Mouse (Mus musculus) kidney, embryonic 15.5 days (tissue): ENCODE measurements at regions not wholly inside any gene's neighbourhood (a gene's known extent, or its start where the extent isn't known, plus 50 kb on each side); places are given as distances from the start of the nearest gene placed in this dataset.
"Not testable (repeated sequence)": the region's sequence is repeated elsewhere in the genome, so short reads cannot be mapped to it uniquely, and the experiment has no call there.

Source experiments
- ATAC-seq: fragments of 200-750 bp; cut with Nextera tagmentation; replicated peaks from 2 replicates; pipeline ENCODE4 v1.8.0; 2017; ENCODE audit warnings: moderate TSS enrichment; ENCODE audit not compliant: low FRiP score
- H3K27ac ChIP-seq: fragments of 300-500 bp; sonication (generic); 2 replicates; pipeline ENCODE4 v1.5.1; 2015; ENCODE audit warnings: mild to moderate bottlenecking, inconsistent platforms
- H3K27me3 ChIP-seq: fragments of 300-500 bp; sonication (generic); 2 replicates; pipeline ENCODE4 v1.6.1; 2015; ENCODE audit warnings: inconsistent platforms
- H3K36me3 ChIP-seq: fragments of 300-500 bp; sonication (generic); 2 replicates; pipeline ENCODE4 v1.6.1; 2015; ENCODE audit warnings: inconsistent platforms
- H3K4me1 ChIP-seq: fragments of 300-500 bp; sonication (generic); 2 replicates; pipeline ENCODE4 v1.6.1; 2015; ENCODE audit warnings: inconsistent platforms
- H3K4me2 ChIP-seq: fragments of 300-500 bp; sonication (generic); 2 replicates; pipeline ENCODE4 v1.6.1; 2015; ENCODE audit warnings: moderate library complexity, mild to moderate bottlenecking, inconsistent platforms
- H3K4me3 ChIP-seq: fragments of 300-500 bp; sonication (generic); replicated peaks from 2 replicates; pipeline ENCODE4 v1.5.1; 2015; ENCODE audit warnings: mild to moderate bottlenecking, inconsistent platforms
- H3K9ac ChIP-seq: fragments of 300-500 bp; sonication (generic); 2 replicates; pipeline ENCODE4 v1.6.1; 2015; ENCODE audit warnings: mild to moderate bottlenecking, inconsistent platforms
- H3K9me3 ChIP-seq: fragments of 300-500 bp; sonication (generic); replicated peaks from 2 replicates; pipeline ENCODE4 v1.6.1; 2016; ENCODE audit warnings: inconsistent platforms
- WGBS: fragments of 180-500 bp; shearing (Covaris S2); methylation state at CpG from one replicate; pipeline ENCODE4 v1.1.7; 2015; ENCODE audit warnings: mixed read lengths; 5-methylcytosine and 5-hydroxymethylcytosine counted together

DNA sequence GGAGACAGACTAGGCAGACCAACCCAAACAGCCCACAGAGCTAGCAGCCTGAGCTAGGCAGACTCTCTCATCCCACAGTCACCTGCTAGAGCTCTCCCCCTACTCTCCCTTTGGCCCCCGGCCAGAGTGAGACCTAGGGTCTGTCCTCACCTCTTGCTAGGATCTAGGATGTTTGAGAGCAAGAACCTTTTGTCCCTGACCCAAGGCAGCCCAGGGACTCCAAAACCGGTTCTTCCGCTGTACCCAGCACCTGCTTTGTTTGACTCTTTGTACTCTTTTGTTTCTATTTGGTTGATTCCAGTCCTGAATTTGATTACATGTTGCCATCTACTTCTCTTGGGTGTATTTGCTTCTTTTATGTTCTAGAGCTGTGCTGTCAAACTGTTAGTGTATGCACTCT, 75.3 kb downstream of the H60c start:
- H3K27me3 ChIP-seq = no peaks in the 10 kb centered on the region
- H3K9ac ChIP-seq = no peak overlapping the region
- no peaks in the 10 kb centered on the region for H3K36me3 ChIP-seq
- H3K4me1 ChIP-seq = no peaks in the 10 kb centered on the region
- no peak overlapping the region for H3K4me2 ChIP-seq
- no peaks in the 10 kb centered on the region for H3K9me3 ChIP-seq
- ATAC-seq = no peak
- H3K27ac ChIP-seq = no peak overlapping the region
- H3K4me3 ChIP-seq = no peak overlapping the region
- WGBS = 68% methylated on average over 3 of the region's 3 CpGs

DNA sequence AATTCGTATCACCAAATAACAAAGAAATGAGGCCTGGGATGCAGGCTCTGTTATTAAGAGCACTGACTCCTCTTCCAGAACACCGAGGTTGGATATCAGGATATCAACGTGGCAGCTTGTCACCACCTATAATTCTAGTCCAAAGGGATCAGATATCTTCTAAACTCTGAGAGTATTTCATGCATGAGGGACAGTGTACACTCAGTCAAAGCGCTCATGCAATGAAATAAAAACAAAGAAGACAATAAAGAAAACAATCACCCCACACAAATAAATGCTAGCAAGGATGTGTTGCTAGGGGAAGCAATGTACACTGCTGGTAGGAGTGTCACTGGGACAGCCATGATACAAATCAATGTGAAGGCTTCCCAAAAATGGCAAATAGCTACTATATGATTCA, 79.2 kb downstream of the H60c start:
- Histone ChIP-seq H3K27me3 (no peaks in the 10 kb centered on the region), H3K27ac (no peak overlapping the region), H3K4me1 (no peaks in the 10 kb centered on the region), H3K4me2 (no peak overlapping the region), H3K9ac (no peak overlapping the region), H3K36me3 (no peaks in the 10 kb centered on the region), H3K4me3 (no peak overlapping the region), H3K9me3 (no peaks in the 10 kb centered on the region)
- WGBS = 38% methylated on average over 4 of the region's 4 CpGs
- ATAC-seq = peak; percentile 89

DNA sequence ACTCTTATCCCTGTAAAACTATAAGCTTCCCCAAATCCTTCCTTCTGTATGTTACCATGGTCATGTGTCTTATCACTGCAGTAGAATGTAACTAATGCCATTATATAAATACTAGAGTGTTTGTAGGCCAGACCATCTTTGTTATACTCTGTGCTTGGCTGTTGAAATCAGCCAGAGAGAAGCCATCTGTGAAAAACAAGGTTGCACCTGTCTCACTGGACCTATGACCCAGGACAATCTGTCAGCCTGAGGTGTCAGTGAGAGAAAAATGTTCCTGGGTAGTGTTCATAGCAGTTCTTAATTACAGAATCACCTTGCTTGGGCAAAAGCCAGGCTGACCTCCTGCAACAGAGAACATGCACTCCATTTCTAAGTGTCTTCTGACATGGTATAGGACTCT, 87.5 kb downstream of the H60c start:
- H3K4me1 ChIP-seq = no peaks in the 10 kb centered on the region
- H3K27me3 ChIP-seq = no peaks in the 10 kb centered on the region
- no peaks in the 10 kb centered on the region for H3K9me3 ChIP-seq
- no peak overlapping the region for H3K4me3 ChIP-seq
- no peak for ATAC-seq
- no peak overlapping the region for H3K27ac ChIP-seq
- no peaks in the 10 kb centered on the region for H3K36me3 ChIP-seq
- H3K4me2 ChIP-seq = no peak overlapping the region
- H3K9ac ChIP-seq = no peak overlapping the region

DNA sequence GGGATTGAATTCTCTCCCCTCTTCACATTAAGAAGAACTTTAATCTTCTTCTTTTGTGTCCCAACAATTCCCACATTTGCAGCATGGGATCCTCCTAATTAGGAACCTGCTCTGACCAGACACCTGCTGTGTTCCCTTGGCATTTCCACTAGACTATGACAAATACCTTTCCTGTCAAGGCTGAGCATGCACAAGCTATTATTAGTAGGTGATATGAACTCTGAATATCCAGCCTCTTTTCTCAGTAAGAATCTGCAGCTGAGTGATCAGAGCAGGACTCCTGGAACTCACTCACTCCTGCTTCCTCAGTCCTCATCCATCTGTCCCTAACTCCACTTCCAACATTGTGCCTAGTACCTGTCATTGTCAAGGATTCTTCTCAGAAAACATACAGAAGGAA, 94.0 kb downstream of the H60c start:
- ATAC-seq = no peak
- no peak overlapping the region for H3K4me3 ChIP-seq
- H3K27ac ChIP-seq = no peak overlapping the region
- H3K27me3 ChIP-seq = no peaks in the 10 kb centered on the region
- H3K9me3 ChIP-seq = no peaks in the 10 kb centered on the region
- no peaks in the 10 kb centered on the region for H3K4me1 ChIP-seq
- no peaks in the 10 kb centered on the region for H3K36me3 ChIP-seq
- H3K9ac ChIP-seq = no peak overlapping the region
- no peak overlapping the region for H3K4me2 ChIP-seq

DNA sequence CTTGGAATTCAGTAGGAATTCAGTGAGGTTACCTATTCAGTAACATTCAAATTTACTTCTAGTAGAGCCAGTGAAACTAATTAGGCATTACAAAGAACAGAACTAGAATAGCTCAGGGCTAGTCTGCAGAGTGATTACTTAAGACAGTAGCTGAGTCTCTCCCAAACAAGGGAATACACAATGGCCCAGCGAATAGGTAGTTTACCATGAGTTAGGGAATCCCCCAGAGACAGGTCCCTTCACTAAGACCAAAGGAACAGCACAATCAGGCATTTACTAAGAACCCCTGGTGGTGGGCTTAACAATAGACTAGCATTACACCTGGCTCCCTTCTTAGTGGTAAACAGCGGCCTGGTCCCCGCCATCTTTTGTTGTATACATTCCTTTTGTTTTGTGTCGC, 94.6 kb downstream of the H60c start:
- H3K4me2 ChIP-seq, H3K27me3 ChIP-seq, H3K4me1 ChIP-seq, ATAC-seq, H3K9me3 ChIP-seq, H3K4me3 ChIP-seq, H3K27ac ChIP-seq, H3K9ac ChIP-seq, H3K36me3 ChIP-seq: not testable (repeated sequence)
- WGBS = 76% methylated on average over 4 of the region's 4 CpGs

DNA sequence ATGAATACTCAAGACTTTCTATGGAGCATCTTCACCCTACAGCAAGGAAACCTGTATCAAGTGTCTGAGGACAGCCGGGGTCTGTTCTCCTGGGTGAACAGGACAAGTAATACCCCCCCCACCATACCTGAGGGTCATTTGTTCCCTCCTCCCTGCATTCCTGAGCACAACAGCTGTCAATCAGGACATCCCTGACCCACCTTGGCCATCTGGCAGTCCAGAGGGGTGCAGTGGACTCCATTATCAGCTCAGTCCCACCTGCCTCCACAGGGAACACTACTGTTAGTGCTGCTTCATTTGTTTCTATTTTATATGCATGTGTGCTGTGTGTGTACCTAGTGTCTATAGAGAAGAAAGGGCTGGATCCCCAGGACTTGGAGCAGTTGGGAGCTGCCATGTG, 95.3 kb downstream of the H60c start:
- Histone ChIP-seq H3K36me3 (no peaks in the 10 kb centered on the region), H3K9me3 (no peaks in the 10 kb centered on the region), H3K9ac (no peak overlapping the region), H3K27me3 (no peaks in the 10 kb centered on the region), H3K4me1 (no peaks in the 10 kb centered on the region), H3K4me3 (no peak overlapping the region), H3K4me2 (no peak overlapping the region), H3K27ac (no peak overlapping the region)
- ATAC-seq = no peak
- WGBS = 86% methylated on average over 1 of the region's 1 CpGs

DNA sequence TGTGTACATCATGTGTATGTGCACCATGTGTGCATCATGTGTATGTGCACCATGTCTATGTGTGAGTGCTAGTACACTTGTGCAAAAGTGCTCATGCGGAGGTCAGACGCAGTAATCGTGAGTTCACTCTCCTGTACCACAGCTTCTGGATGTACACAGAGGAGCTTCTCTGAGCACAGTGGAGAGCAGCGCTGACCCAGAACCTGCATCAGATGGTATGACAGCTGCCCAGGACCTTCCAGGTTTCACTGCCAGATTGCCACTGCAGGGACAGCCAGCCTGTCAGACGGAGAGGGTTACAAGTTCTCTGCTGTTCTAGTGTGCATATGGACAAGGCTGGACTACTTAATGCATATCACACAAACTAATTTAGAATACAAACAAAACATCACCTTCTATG, 96.2 kb downstream of the H60c start:
- Histone ChIP-seq H3K4me1 (no peaks in the 10 kb centered on the region), H3K4me2 (no peak overlapping the region), H3K36me3 (no peaks in the 10 kb centered on the region), H3K9me3 (no peaks in the 10 kb centered on the region), H3K9ac (no peak overlapping the region), H3K27me3 (no peaks in the 10 kb centered on the region), H3K4me3 (no peak overlapping the region), H3K27ac (no peak overlapping the region)
- ATAC-seq = no peak
- WGBS = 88% methylated on average over 5 of the region's 5 CpGs

DNA sequence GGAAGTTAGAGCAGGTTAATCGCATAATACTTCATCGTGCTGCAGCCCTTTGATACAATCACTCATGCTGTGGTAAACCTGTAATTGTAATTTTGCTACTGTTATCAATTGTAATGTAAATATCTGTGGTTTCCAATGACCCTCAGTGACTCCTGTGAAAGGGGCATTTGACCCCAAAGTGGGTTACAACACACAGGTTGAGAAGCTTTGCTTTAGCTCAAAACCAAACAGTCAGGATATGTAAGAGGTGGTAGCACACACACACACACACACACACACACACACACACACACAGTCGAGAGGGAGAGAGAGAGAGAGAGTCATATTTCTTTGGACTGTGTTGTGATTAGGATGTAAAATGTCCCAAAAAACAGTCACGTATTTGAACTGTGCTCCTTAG, 112.0 kb downstream of the H60c start:
- Histone ChIP-seq H3K27ac (no peak overlapping the region), H3K4me1 (no peaks in the 10 kb centered on the region), H3K9me3 (no peaks in the 10 kb centered on the region), H3K9ac (no peak overlapping the region), H3K36me3 (no peaks in the 10 kb centered on the region), H3K4me2 (no peak overlapping the region), H3K27me3 (no peaks in the 10 kb centered on the region), H3K4me3 (no peak overlapping the region)
- WGBS = 69% methylated on average over 4 of the region's 4 CpGs
- ATAC-seq = no peak

DNA sequence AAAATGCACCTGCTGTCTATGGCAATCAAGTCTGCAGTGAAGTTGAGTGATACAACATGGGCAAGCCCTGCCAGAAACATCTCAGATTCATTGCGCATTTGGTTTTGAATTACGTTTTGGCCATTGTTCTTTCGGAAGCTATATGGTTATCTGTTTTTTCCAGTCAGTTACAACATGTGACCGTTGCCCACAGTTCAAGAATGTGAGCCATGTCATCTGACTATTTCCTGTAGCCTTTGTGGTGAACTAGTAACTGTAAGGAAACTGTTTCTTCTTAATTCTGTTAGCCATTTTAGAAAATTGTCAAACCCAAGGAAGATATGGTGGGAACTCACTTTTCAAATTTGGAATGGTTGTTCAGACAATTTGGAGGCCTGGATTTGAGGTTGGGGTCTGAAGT, 119.4 kb downstream of the H60c start:
- Histone ChIP-seq H3K9ac (no peak overlapping the region), H3K27me3 (no peaks in the 10 kb centered on the region), H3K36me3 (no peaks in the 10 kb centered on the region), H3K4me3 (no peak overlapping the region), H3K4me1 (no peaks in the 10 kb centered on the region), H3K4me2 (no peak overlapping the region), H3K27ac (no peak overlapping the region), H3K9me3 (no peaks in the 10 kb centered on the region)
- ATAC-seq = no peak
- WGBS = 83% methylated on average over 4 of the region's 4 CpGs

DNA sequence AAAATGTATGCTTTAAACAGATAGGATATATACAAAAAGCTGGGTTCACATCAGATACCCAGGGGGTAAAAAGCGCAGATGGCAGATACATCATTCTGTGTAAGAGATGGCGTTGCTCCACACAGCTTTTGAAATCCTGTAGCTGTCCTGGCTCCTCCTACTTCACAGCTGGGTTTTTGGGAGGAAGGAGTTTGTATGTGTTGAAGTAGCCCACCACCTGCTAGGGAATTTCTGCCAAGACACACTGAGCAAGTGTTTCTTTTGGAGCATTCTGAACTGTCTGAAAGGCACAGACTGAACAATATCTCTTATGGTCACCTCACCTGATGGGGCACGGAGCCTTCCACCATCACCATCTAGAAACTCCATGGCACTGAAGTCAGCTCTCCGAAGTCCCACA, 128.3 kb downstream of the H60c start:
- no peak overlapping the region for H3K4me2 ChIP-seq
- H3K4me1 ChIP-seq = no peaks in the 10 kb centered on the region
- no peak overlapping the region for H3K27ac ChIP-seq
- H3K27me3 ChIP-seq = no peaks in the 10 kb centered on the region
- no peaks in the 10 kb centered on the region for H3K36me3 ChIP-seq
- ATAC-seq = no peak
- H3K9ac ChIP-seq = no peak overlapping the region
- 86% methylated on average over 4 of the region's 4 CpGs for WGBS
- H3K9me3 ChIP-seq = no peaks in the 10 kb centered on the region
- H3K4me3 ChIP-seq = no peak overlapping the region

DNA sequence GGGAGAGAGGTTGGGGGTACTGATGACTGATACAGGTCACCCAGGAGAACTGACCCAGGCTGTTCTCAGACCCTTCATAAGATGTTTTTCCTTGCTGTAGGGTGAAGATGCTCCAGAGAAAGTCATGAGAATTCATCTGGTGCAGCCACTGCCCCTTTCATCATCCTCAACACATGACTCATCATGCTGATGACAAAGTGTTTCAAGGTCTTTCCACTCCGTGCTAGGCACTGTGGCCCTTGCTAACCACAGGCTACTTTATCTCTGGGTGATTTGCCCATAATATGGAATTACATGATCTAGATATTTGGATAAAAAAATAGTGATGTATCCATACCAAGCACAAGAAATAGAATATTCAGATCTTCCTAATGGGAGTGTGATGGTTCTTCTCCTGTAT, 140.1 kb downstream of the H60c start:
- Histone ChIP-seq H3K36me3 (no peaks in the 10 kb centered on the region), H3K27ac (no peak overlapping the region), H3K4me3 (no peak overlapping the region), H3K9me3 (no peaks in the 10 kb centered on the region; the same call in 1 of the 2 replicates), H3K4me2 (no peak overlapping the region), H3K27me3 (no peaks in the 10 kb centered on the region), H3K4me1 (no peaks in the 10 kb centered on the region), H3K9ac (no peak overlapping the region)
- WGBS = 81% methylated on average over 1 of the region's 1 CpGs
- ATAC-seq = no peak

DNA sequence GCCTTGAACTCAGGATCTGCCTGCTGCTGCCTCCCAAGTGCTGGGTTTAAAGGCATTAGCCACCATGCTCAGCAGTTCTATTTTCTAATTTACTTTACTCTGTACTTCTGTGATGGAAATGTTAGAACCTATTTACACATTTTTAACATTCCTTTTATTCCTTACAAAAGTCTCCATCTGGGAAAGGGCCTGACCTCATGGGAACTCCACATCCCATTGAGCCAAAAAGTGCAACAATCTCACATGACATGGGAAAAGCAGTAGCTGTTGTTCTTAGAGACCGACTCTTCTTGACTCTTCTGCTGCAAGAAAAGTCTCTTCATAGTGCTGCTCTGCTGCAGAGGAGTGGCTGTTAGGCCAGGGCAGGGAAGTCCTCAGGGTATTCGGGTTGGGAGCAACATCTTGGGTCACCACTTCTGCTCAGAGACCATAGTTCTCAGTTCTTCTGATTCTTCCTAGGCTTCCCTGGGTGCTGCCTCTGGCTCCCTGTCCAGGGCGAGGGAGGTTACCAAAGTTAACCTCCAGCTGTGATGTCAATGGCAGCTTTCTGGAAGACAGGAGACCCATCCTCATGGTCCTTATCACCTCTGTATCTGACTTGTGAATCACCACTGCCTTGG, 150.0 kb downstream of the H60c start:
- no peak overlapping the region for H3K27ac ChIP-seq
- no peak overlapping the region for H3K4me2 ChIP-seq
- no peaks in the 10 kb centered on the region for H3K4me1 ChIP-seq
- no peaks in the 10 kb centered on the region for H3K36me3 ChIP-seq
- H3K9me3 ChIP-seq = peaks cover 40% of the 10 kb centered on the region
- no peak overlapping the region for H3K4me3 ChIP-seq
- no peaks in the 10 kb centered on the region for H3K27me3 ChIP-seq
- no peak overlapping the region for H3K9ac ChIP-seq
- WGBS = 87% methylated on average over 3 of the region's 3 CpGs
- no peak for ATAC-seq

DNA sequence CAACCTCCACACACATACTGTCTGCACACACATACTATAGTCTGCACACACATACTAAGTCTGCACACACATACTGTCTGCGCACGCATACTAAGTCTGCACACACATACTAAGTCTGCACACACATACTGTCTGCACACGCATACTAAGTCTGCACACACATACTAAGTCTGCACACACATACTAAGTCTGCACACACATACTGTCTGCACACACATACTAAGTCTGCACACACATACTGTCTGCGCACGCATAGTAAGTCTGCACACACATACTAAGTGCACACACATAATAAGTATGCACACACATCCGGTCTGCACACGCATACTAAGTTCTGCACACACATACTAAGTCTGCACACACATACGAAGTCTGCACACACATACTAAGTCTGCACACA, 153.2 kb downstream of the H60c start:
- not testable (repeated sequence) for H3K27me3 ChIP-seq, ATAC-seq, H3K9ac ChIP-seq, H3K4me1 ChIP-seq, H3K36me3 ChIP-seq, H3K4me2 ChIP-seq, H3K27ac ChIP-seq, H3K4me3 ChIP-seq
- WGBS = 91% methylated on average over 3 of the region's 8 CpGs
- peaks cover 38% of the 10 kb centered on the region for H3K9me3 ChIP-seq
